Mouse (Mus musculus) frontal cortex, postnatal 36 days (tissue): Measurements from ENCODE around the gene Rps25.
A peak's percentile ranks its signal among the peaks of the same experiment; 100 is the strongest.
"Not testable (repeated sequence)": the region's sequence is repeated elsewhere in the genome, so short reads cannot be mapped to it uniquely, and the experiment has no call there.

Source experiments
- DNase-seq, 2 experiments: peaks; one replicate each; pipeline ENCODE4 v3.0.0; 2022; ENCODE audit warnings: low spot score in 2 of 2

Rps25 gene

DNA sequence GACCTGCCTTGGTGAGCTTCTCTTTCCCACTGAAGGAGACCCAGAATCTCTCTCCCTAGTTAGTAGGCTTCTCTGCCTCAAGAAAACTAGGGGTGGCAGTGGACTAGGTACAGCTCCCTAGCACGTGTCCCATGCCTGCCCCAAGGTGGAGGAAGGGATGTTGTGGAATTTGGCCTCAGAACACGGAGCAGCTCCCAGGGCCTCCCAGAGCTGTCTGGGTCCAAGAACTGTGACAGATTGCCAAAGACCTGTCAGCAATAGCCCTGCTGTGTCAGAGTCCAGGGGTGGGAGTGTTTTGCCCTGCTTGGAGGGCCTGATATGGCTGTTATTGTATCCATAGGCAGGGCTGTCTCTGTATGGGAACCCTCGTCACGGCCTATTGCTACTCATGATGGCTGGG, 5.9 kb upstream of the Rps25 start:
- DNase-seq = no peak

DNA sequence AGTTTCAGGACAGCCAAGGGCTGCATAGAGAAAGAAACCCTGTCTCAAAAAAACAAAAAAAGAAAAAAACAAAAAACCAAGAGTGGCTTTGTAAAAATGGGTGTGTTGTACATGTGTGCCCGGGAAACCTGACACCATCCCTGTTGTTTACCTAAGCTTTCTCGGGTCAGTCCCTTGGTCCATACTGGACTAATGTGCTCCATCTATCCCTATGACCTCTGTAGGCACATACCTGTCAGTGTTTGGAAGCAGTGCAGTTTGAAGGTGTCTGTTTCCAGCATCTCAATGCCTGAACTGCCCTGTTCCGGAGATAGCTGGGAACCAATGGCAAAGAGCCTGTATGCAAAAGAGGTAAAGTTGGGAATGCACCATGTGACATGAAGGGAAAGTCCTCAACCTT, 1.9 kb upstream of the Rps25 start:
- DNase-seq = no peak

DNA sequence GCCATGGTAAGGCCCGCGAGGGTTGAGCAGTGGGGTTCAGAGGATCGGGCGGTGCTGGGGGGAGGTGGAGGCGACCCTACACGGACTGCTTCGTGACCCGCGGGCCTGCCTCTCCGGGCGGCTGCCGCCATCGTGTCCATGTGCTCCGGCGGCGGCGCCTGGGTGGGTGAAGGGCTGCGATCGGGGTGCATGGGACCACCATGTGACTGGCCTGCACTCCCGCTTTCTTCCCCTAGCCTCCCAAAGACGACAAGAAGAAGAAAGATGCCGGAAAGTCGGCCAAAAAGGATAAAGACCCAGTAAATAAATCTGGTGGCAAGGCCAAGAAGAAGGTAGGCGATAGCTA, 786 bp downstream of the Rps25 start:
- DNase-seq = no peak

DNA sequence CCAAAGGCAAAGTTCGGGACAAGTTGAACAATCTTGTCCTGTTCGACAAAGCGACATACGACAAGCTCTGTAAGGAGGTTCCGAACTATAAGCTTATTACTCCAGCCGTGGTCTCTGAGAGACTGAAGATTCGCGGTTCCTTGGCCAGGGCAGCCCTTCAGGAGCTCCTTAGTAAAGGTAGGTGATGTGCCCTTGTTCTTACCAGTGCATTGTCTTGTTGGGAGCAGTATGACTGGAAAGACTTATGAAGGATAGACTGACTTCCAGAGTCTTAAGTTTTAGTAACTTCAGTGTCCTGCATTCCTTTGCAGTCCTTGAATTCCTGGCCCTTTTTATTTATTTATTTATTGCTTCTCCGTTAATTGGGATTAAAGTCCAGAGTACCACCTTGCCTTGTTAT, 1.8 kb downstream of the Rps25 start:
- DNase-seq = not testable (repeated sequence)

- no peak for DNase-seq
Measured at GRCm38 (mm10) chr9:44410647-44411336, 3.9 kb downstream of the Rps25 start.

GRCm38 (mm10) chr9:44411601-44412130, 4.7 kb downstream of the Rps25 start:
- DNase-seq = no peak

DNA sequence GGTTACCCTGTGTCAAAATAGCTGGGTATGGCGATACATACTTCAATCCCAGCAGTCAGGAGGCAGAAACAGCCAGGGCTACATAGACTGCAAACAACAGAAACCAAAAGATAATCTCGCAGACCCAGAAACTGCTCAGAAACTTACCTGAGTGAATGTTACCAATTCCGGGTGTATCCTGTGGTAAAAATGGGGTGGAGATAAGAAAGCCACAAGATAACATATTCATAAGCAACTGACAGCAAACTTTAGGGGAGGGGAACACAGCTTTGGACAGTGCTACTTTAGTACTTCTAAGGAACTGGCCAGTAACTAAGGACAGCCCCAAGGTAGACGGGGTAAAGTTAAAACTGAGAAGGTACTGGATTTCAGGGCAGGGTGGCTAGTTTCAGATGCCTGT, 5.4 kb downstream of the Rps25 start:
- no peak for DNase-seq

- DNase-seq = no peak
Measured at GRCm38 (mm10) chr9:44412781-44413180, 5.8 kb downstream of the Rps25 start.

GRCm38 (mm10) chr9:44417156-44417891, 10.4 kb downstream of the Rps25 start:
- no peak for DNase-seq

- DNase-seq = peak; percentile 96 to 97
Measured at GRCm38 (mm10) chr9:44417892-44418363, 11.0 kb downstream of the Rps25 start.

DNA sequence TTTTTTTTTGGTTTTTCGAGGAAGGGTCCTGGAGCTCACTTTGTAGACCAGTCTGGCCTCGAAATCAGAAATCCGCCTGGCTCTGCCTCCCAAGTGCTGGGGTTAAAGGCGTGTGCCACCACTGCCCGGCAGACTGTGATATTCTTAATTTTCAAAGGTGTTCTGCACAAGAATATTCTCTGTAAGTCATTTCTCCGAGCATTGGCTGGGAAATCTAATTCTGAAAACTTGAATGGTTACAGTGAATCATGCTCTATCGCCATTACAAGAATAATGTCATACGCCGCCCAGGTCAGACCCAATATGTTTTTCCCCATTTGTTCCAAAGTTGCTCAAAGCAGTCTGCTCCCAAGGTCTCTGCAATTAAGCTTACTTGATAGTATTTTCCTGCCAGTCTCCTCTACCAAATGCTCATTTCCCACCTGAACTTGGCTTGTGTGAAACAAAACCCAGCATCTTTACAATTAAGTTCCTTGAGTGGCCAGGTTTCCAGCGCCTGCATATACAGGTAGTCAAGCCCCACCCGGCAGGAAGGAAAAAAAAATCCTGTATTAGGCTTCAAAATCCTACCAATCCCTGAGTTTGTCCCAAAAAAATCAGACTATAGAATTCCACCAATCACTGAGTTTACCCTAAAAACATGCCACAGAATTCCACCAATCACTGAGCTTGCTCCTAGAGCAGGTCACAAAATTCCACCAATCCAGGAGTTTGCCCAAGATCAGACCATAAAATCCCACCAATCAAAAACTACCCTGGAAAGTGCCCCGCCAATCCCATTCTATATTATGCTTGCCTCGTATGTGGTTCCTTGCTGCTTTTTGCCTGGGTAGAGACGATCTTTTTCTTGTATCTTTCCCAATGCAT, 11.8 kb downstream of the Rps25 start, which contains the start of gene Ccdc84:
Gene Ccdc84, minus strand, starts transcription at position 51 of the 867 bp plus-strand sequence.
- DNase-seq = no peak

- DNase-seq = not testable (repeated sequence)
Measured at GRCm38 (mm10) chr9:44419730-44420129, 12.8 kb downstream of the Rps25 start.

GRCm38 (mm10) chr9:44420280-44420898, 13.4 kb downstream of the Rps25 start:
- DNase-seq = no peak

- no peak for DNase-seq
Measured at GRCm38 (mm10) chr9:44423576-44423975, 16.6 kb downstream of the Rps25 start.

GRCm38 (mm10) chr9:44432577-44433185, 25.7 kb downstream of the Rps25 start:
- no peak for DNase-seq

- no peak for DNase-seq
Measured at GRCm38 (mm10) chr9:44435747-44436146, 28.8 kb downstream of the Rps25 start.

GRCm38 (mm10) chr9:44440961-44441360, 34.0 kb downstream of the Rps25 start, which contains the start of gene Foxr1:
Gene Foxr1, minus strand, starts transcription at chr9:44441136.
- no peak for DNase-seq

- not testable (repeated sequence) for DNase-seq
Measured at GRCm38 (mm10) chr9:44444402-44445025, 37.6 kb downstream of the Rps25 start.

DNA sequence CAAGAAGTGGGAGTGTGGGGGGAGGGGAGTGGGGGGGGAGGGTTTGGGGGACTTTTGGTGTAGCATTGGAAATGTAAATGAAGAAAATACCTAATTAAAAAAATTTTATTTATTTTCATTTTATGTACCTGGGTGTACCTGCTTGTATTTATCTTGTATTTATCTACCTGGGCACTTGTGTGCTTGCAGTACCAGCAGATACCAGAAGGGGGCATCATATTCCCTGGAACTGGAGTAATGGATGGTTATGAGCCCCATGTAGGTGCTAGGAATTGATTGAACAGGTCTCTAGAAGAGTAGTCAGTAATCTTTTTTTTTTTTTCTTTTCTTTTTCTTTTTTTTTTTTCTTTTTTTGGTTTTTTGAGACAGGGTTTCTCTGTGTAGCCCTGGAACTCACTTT, 43.4 kb downstream of the Rps25 start:
- DNase-seq = no peak

GRCm38 (mm10) chr9:44454132-44454890, 47.4 kb downstream of the Rps25 start:
- DNase-seq = peak; percentile 83 to 87
